Mouse (Mus musculus) myocyte (in vitro differentiated cells): Measurements from ENCODE around the gene Itsn1. TPM values are rescaled to one million over a fixed set of nuclear protein-coding genes. Genes with fewer than 3 reads are reported as not detected.

Experiments
- H3K27me3 ChIP-seq: one replicate; pipeline ENCODE4 v1.6.1; 2011; ENCODE audit not compliant: control insufficient read depth, insufficient read depth, insufficient read length
- H3K36me3 ChIP-seq: one replicate; pipeline ENCODE4 v1.6.1; 2011; ENCODE audit not compliant: control insufficient read depth, insufficient read depth
- H3K4me2 ChIP-seq: one replicate; pipeline ENCODE4 v1.6.1; 2011; ENCODE audit warnings: low read depth, control low read depth
- H3K4me3 ChIP-seq: one replicate; pipeline ENCODE4 v1.5.1; 2011; ENCODE audit warnings: mild to moderate bottlenecking, control low read depth, moderate library complexity
- H3K79me2 ChIP-seq: one replicate; pipeline ENCODE4 v1.6.1; 2011; ENCODE audit not compliant: control insufficient read depth, insufficient read depth
- H3ac ChIP-seq: one replicate; pipeline ENCODE4 v1.6.1; 2011; ENCODE audit not compliant: control insufficient read depth, insufficient read length
- CEBPB ChIP-seq: IDR thresholded peaks from 2 replicates; pipeline ENCODE4 v1.6.1; 2011; ENCODE audit warnings: mild to moderate bottlenecking, moderate library complexity; ENCODE audit not compliant: poor library complexity, insufficient read depth, severe bottlenecking
- E2F4 ChIP-seq: IDR thresholded peaks from one replicate; pipeline ENCODE4 v1.6.1; 2011; ENCODE audit warnings: mild to moderate bottlenecking, control low read depth, moderate library complexity; ENCODE audit not compliant: insufficient read depth
- MAX ChIP-seq: IDR thresholded peaks from one replicate; pipeline ENCODE4 v1.6.1; 2011; ENCODE audit warnings: low read depth, mild to moderate bottlenecking, control low read depth
- MYOD1 ChIP-seq, 3 experiments: IDR thresholded peaks; one replicate each; pipeline ENCODE4 v1.6.1; 2011; ENCODE audit warnings: control low read depth in 2 of 3, low read depth in 2 of 3, mild to moderate bottlenecking in 2 of 3, moderate library complexity in 1 of 3; ENCODE audit not compliant: insufficient read length in 2 of 3, control insufficient read depth in 1 of 3
- MYOG ChIP-seq, 3 experiments: IDR thresholded peaks; one replicate each; pipeline ENCODE4 v1.6.1; 2011; ENCODE audit warnings: control low read depth in 2 of 3, low read depth in 2 of 3, mild to moderate bottlenecking in 2 of 3; ENCODE audit not compliant: insufficient read length in 2 of 3, control insufficient read depth in 1 of 3, insufficient read depth in 1 of 3
- POLR2A ChIP-seq: IDR thresholded peaks from one replicate; pipeline ENCODE4 v1.6.1; 2011; ENCODE audit warnings: low read depth, mild to moderate bottlenecking, control low read depth, moderate library complexity; ENCODE audit not compliant: insufficient read length
- POLR2AphosphoS2 ChIP-seq: IDR thresholded peaks from one replicate; pipeline ENCODE4 v1.6.1; 2011; ENCODE audit warnings: low read depth, control low read depth; ENCODE audit not compliant: insufficient read length
- REST ChIP-seq: IDR thresholded peaks from one replicate; pipeline ENCODE4 v1.6.1; 2011; ENCODE audit warnings: mild to moderate bottlenecking, control low read depth, moderate library complexity; ENCODE audit not compliant: insufficient read depth, insufficient read length
- SRF ChIP-seq: IDR thresholded peaks from one replicate; pipeline ENCODE4 v1.6.1; 2011; ENCODE audit warnings: low read depth; ENCODE audit not compliant: control insufficient read depth, insufficient read length
- TCF12 ChIP-seq: IDR thresholded peaks from one replicate; pipeline ENCODE4 v1.6.1; 2011; ENCODE audit warnings: mild to moderate bottlenecking, control low read depth; ENCODE audit not compliant: poor library complexity, insufficient read depth, severe bottlenecking
- TCF3 ChIP-seq: IDR thresholded peaks from one replicate; pipeline ENCODE4 v1.6.1; 2011; ENCODE audit warnings: low read depth, control low read depth; ENCODE audit not compliant: insufficient read length
- USF1 ChIP-seq: IDR thresholded peaks from one replicate; pipeline ENCODE4 v1.6.1; 2011; ENCODE audit warnings: low read depth, mild to moderate bottlenecking, control low read depth, moderate library complexity
- polyA plus RNA-seq: library from polyadenylated mRNA; unstranded; fragments of >200 nt; fragmentation: generic; extraction: Trizol; gene quantifications from one replicate; pipeline ENCODE4 v1.2.1, GENCODE M21; 2012; ENCODE audit warnings: missing spikeins

The Itsn1 gene
- polyA plus RNA-seq, 1 experiment: 27.5 TPM

DNA sequence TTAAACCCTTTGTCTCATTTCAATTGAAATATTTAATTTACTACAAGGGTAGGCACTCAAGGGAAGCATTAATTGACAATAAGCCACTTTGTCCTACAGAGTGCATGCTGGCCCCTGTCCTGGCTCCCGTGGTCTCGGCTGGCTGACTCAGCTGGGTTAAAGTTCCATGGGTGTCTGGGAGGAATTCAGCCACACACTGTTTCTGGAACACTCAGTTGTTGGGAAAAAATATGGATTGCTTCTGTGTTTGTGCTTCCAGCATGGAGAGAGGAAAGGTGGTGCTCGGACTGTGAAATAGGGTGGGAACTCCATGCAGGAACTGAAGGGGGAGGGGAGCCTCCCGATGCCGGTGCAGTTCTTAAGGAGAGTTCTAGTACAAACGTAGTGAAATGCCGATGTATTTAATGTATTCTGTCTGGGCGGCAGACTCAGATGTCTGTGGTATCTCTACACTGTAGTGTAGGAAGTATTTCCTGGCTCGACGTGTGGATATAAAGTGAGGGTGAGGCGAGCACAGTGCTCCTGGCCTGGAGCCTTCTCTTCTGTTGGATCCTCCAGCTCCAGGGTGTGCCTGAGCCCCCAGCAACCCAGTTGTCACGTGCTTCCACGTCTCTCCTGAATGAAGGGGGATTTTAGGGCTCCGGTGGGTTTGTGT, 131.5 kb downstream of the Itsn1 start:
- Histone ChIP-seq H3K4me3 (no peak overlapping the region), H3K36me3 (peaks cover 9% of the 10 kb centered on the region), H3ac (no peak overlapping the region), H3K79me2 (no peaks in the 10 kb centered on the region), H3K4me2 (peak overlapping the region; percentile 78), H3K27me3 (no peaks in the 10 kb centered on the region)
- TF ChIP-seq MAX (no peak), TCF3 (no peak), MYOG (IDR thresholded peaks at IDR 0.05; ENCODE audit: control insufficient read depth in 1 of 3, insufficient read depth in 1 of 3, insufficient read length in 2 of 3, low read depth in 2 of 3) (no peak), E2F4 (no peak), CEBPB (no peak), POLR2A (no peak), MYOD1 (IDR thresholded peaks at IDR 0.05; ENCODE audit: control insufficient read depth in 1 of 3, insufficient read length in 2 of 3, low read depth in 2 of 3) (no peak), REST (no peak), POLR2AphosphoS2 (no peak), SRF (no peak), TCF12 (no peak), USF1 (no peak)

GRCm38 (mm10) chr16:91861784-91862371, 132.8 kb downstream of the Itsn1 start:
- TF ChIP-seq MYOD1 (IDR thresholded peaks at IDR 0.05; ENCODE audit: control insufficient read depth in 1 of 3, insufficient read length in 2 of 3, low read depth in 2 of 3): peak; percentile 62 to 77 (median 77)
- peak; percentile 11 for TF ChIP-seq SRF
- TF ChIP-seq CEBPB: no peak
- Histone ChIP-seq H3K4me2 (peak overlapping the region; percentile 78), H3K4me3 (no peak overlapping the region), H3K36me3 (peaks cover 5% of the 10 kb centered on the region), H3ac (no peak overlapping the region), H3K79me2 (no peaks in the 10 kb centered on the region), H3K27me3 (no peaks in the 10 kb centered on the region)

GRCm38 (mm10) chr16:91862836-91863235, 133.8 kb downstream of the Itsn1 start:
- H3K79me2 ChIP-seq: no peaks in the 10 kb centered on the region
- no peak overlapping the region for H3K4me3 ChIP-seq
- H3ac ChIP-seq: no peak overlapping the region
- TF ChIP-seq MYOD1 (IDR thresholded peaks at IDR 0.05; ENCODE audit: control insufficient read depth in 1 of 3, insufficient read length in 2 of 3, low read depth in 2 of 3) (peak in 1 of 3 experiments; percentile 27), TCF3 (no peak), POLR2A (peak; percentile 26)
- H3K4me2 ChIP-seq: peak overlapping the region; percentile 78
- H3K27me3 ChIP-seq: no peaks in the 10 kb centered on the region
- no peaks in the 10 kb centered on the region for H3K36me3 ChIP-seq

GRCm38 (mm10) chr16:91864646-91865332, 135.7 kb downstream of the Itsn1 start:
- TF ChIP-seq POLR2A (no peak), CEBPB (no peak), MYOG (IDR thresholded peaks at IDR 0.05; ENCODE audit: control insufficient read depth in 1 of 3, insufficient read depth in 1 of 3, insufficient read length in 2 of 3, low read depth in 2 of 3) (no peak), USF1 (peak; percentile 6)
- Histone ChIP-seq H3K4me2 (no peak overlapping the region), H3ac (no peak overlapping the region), H3K79me2 (no peaks in the 10 kb centered on the region), H3K27me3 (no peaks in the 10 kb centered on the region), H3K4me3 (no peak overlapping the region), H3K36me3 (no peaks in the 10 kb centered on the region)

- no peaks in the 10 kb centered on the region for H3K27me3 ChIP-seq
- H3K4me3 ChIP-seq: no peak overlapping the region
- TF ChIP-seq SRF (no peak), TCF12 (no peak), USF1 (no peak), TCF3 (peak; percentile 9), REST (no peak), CEBPB (no peak), POLR2A (no peak), MYOG (IDR thresholded peaks at IDR 0.05; ENCODE audit: control insufficient read depth in 1 of 3, insufficient read depth in 1 of 3, insufficient read length in 2 of 3, low read depth in 2 of 3) (peak in 2 of 3 experiments; percentile 45 to 80), E2F4 (no peak), MAX (no peak), POLR2AphosphoS2 (no peak), MYOD1 (IDR thresholded peaks at IDR 0.05; ENCODE audit: control insufficient read depth in 1 of 3, insufficient read length in 2 of 3, low read depth in 2 of 3) (peak in 2 of 3 experiments; percentile 75 to 82)
- H3K4me2 ChIP-seq: no peak overlapping the region
- no peaks in the 10 kb centered on the region for H3K79me2 ChIP-seq
- H3K36me3 ChIP-seq: no peaks in the 10 kb centered on the region
- no peak overlapping the region for H3ac ChIP-seq
These were observed 136.6 kb downstream of the Itsn1 start for GRCm38 (mm10) chr16:91865570-91866257.
